Mouse (Mus musculus): Measurements from ENCODE around the gene Trim29.

- TF ChIP-seq POLR2A (IDR thresholded peaks at IDR 0.05; ENCODE audit: borderline replicate concordance, insufficient read depth, low read length), result no peak
- TF ChIP-seq CTCF (IDR thresholded peaks at IDR 0.05; ENCODE audit: borderline replicate concordance, insufficient read depth, low read depth, low read length), result 0 out of 2 replicates have a peak, but pooled peaks have one; percentile 7
These were observed 16.8 kb downstream of the Trim29 start for GRCm38 (mm10) chr9:43327182-43328129.
